Mouse (Mus musculus) ES-Bruce4 (cell line): ENCODE results near the gene Ttc28.

ENCODE experiments used
- CTCF ChIP-seq: IDR thresholded peaks from one replicate; pipeline ENCODE4 v1.8.1; 2011; ENCODE audit warnings: low read depth, low read length
- EP300 ChIP-seq: IDR thresholded peaks from 2 replicates; pipeline ENCODE4 v1.6.1; 2011; ENCODE audit warnings: low read depth, low read length; ENCODE audit not compliant: insufficient read depth
- POLR2A ChIP-seq: IDR thresholded peaks from one replicate; pipeline ENCODE4 v1.8.1; 2011; ENCODE audit warnings: low read length; ENCODE audit not compliant: insufficient read depth

DNA sequence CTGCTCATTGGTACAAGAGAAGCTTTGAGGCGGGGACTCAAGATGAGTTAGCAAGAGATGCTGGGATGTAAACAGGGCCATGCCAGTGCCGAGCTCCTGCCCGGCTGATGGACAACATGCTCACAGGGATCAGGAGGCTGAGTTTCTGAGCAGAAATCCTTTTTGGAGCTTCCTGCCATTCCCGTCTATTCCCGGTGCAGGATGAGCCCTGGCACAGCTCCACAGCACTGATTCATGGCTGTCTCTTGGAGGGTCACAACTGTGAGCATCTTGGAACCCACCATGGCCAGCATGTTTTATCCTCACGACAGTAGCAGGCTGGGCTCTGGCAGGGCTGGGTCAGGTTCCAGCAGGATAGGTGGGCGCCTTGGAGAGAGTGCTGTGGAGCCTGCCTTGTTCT lies 384.9 kb downstream of the Ttc28 start:
- TF ChIP-seq CTCF = no peak
- no peak for TF ChIP-seq EP300
- no peak for TF ChIP-seq POLR2A
